Mouse (Mus musculus) retina, postnatal 1 day (tissue): Measurements from ENCODE around the gene Ctla2b.
"Not testable (repeated sequence)": the region's sequence is repeated elsewhere in the genome, so short reads cannot be mapped to it uniquely, and the experiment has no call there.

Experiments used
- DNase-seq: peaks from one replicate; pipeline ENCODE4 v3.0.0-alpha.2; 2012

The Ctla2b gene

DNA sequence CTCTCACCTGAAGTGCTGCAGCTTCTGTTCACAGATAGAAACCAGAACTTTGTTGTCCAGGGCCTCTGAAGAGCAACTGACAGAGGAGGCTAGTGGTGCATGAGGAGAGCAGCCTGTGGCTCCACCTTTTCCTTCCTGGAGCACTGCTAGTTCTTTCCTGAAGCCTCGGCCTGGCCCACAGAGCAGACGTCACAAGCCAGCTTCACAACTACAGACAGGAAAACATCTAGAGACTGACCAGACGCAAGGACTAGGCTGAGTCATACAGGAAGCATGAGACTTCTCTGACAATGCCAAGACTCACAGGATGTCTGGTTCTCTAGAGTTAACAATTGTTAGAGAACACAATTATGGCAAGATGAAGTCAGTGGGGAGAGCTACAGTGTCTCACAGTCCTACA lies at the start of gene Ctla2b:
Ctla2b (minus strand) TSS at position 120 of the 400 bp plus-strand sequence.
- DNase-seq: no peak

DNA sequence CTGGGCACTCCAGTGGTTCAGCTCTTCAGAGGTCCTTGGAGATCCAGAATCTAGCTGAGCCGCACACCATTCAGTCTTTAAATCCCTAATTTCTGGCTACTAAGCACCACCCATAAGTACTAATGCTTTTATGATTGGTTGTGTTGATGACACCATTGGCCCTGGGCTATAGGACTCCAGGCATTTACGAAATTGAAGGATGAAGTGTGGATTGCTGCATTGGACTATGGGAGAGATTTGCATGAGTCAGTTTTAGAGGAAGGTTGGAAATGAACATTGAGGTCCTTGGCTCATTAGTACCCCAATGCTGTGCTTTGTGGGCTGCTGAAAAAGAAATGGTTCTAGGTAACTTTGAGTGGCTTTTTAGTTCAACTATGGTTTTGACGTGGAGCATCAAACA lies 44.6 kb upstream of the Ctla2b start, which contains the start of gene Tpbpa:
Tpbpa (minus strand) TSS at position 101 of the 400 bp plus-strand sequence.
- DNase-seq: not testable (repeated sequence)

- DNase-seq: no peak
Observed at GRCm38 (mm10) chr13:60936500-60936901, 39.3 kb upstream of the Ctla2b start, which contains the start of the genes Gm49391 and Ctla2a. Gene Gm49391 (minus strand): TSS chr13:60936571. Gene Ctla2a (minus strand): TSS chr13:60936625.

DNA sequence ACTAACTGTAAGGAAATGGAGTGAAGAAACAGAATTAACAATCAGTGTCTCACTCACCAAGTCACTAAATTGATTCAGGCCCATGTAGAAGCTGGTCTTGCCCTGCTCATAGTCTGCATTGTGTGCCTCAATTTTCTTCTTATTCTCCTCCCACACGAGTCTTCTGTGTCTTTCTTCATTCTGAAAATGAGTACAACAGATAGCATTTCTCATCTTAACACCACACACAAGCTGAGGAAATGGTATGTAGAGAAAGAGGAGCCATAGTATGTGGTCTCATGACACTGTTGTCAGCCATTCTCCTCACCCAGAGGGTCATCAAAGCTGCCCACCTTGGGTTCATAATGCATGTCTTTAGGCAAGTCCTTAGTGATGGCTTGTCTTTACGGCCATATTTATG lies 38.2 kb upstream of the Ctla2b start, which contains the start of gene Gm49393:
Gm49393 (minus strand) TSS at position 101 of the 400 bp plus-strand sequence.
- DNase-seq: not testable (repeated sequence)

- DNase-seq: not testable (repeated sequence)
Observed at GRCm38 (mm10) chr13:60904780-60905179, 7.5 kb upstream of the Ctla2b start, which contains the start of gene Tpbpb. Gene Tpbpb (minus strand): TSS chr13:60904880.

GRCm38 (mm10) chr13:60896794-60897193 lies 453 bp downstream of the Ctla2b start, which contains the start of gene Gm49392:
Gene Gm49392 (minus strand): TSS chr13:60896894.
- DNase-seq: not testable (repeated sequence)

- no peak for DNase-seq
Observed at GRCm38 (mm10) chr13:60895406-60896160, 1.7 kb downstream of the Ctla2b start.

- DNase-seq: no peak
Observed at GRCm38 (mm10) chr13:60892301-60892700, 4.9 kb downstream of the Ctla2b start.

- no peak for DNase-seq
Observed at GRCm38 (mm10) chr13:60864281-60864680, 33.0 kb downstream of the Ctla2b start, which contains the start of gene 4930486L24Rik. Gene 4930486L24Rik (minus strand): TSS chr13:60864475.

DNA sequence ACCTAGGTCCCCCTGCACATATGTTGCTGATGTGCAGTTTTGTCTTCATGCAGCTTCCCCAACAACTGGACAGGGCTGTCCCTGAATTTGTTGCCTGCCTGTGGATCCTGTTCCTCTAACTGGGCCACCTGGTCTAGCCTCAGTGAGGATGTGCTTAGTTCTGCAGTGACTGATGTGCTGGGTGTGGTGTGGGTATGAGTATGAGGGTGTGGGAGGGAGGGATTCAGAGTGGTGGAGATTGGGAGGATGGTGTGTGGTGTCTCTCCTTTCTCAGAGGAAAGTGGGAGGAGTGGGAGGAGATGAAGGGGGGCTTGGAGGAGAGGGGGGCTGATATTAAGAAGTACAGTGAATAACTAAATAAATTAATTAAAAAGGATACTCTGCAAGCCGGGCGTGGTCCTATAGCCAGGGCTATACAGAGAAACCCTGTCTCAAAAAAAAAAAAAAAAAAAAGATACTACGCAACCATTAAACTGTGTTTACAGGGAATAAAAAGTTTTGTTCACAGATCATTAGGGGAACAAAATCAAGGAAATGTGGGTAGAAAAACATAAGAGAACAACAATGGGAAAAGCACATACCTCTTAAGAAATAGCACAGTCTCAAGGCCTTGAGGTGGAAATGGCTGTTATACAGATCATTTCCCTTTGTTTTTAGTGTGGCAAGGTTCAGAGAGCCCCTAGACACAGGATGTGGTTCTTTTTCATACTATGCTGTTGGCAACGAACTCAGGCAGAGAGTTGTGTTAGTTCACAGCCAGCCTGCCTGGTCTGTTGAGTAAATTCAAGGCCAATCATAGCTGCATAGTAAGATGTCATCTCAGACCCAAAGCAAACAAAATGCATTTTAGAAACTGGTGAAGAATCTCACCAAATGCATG lies 48.8 kb downstream of the Ctla2b start:
- DNase-seq: no peak
